Mouse (Mus musculus) kidney, embryonic 14.5 days (tissue): ENCODE measurements around the gene Ttc28. TPM values are rescaled to one million over a fixed set of nuclear protein-coding genes. Genes with fewer than 3 reads are reported as not detected.

ENCODE experiments used
- ATAC-seq: fragments of 200-750 bp; cut with Nextera tagmentation; 2 replicates; pipeline ENCODE4 v1.8.0; 2017; ENCODE audit warnings: moderate number of reproducible peaks, mild to moderate bottlenecking, moderate TSS enrichment, moderate library complexity; ENCODE audit not compliant: low FRiP score, low TSS enrichment
- H3K27ac ChIP-seq: fragments of 300-500 bp; sonication (generic); 2 replicates; pipeline ENCODE4 v1.5.1; 2014; ENCODE audit warnings: low read depth, mild to moderate bottlenecking, low read length, moderate library complexity, mixed read lengths
- H3K27me3 ChIP-seq: fragments of 300-500 bp; sonication (generic); 2 replicates; pipeline ENCODE4 v1.6.1; 2014; ENCODE audit warnings: mild to moderate bottlenecking, low read length; ENCODE audit not compliant: control insufficient read depth, insufficient read depth
- H3K36me3 ChIP-seq: fragments of 300-500 bp; sonication (generic); 2 replicates; pipeline ENCODE4 v1.6.1; 2014; ENCODE audit warnings: low read length, mixed read lengths; ENCODE audit not compliant: control insufficient read depth, insufficient read depth
- H3K4me1 ChIP-seq: fragments of 300-500 bp; sonication (generic); 2 replicates; pipeline ENCODE4 v1.6.1; 2014; ENCODE audit warnings: low read length, mixed read lengths; ENCODE audit not compliant: control insufficient read depth, insufficient read depth
- H3K4me2 ChIP-seq: fragments of 300-500 bp; sonication (generic); replicated peaks from 2 replicates; pipeline ENCODE4 v1.6.1; 2014; ENCODE audit warnings: low read depth, mild to moderate bottlenecking, low read length
- H3K4me3 ChIP-seq: fragments of 300-500 bp; sonication (generic); 2 replicates; pipeline ENCODE4 v1.5.1; 2014; ENCODE audit warnings: mild to moderate bottlenecking, low read length
- H3K9ac ChIP-seq: fragments of 300-500 bp; sonication (generic); 2 replicates; pipeline ENCODE4 v1.6.1; 2014; ENCODE audit warnings: low read depth, mild to moderate bottlenecking, low read length, moderate library complexity
- H3K9me3 ChIP-seq: fragments of 300-500 bp; sonication (generic); 2 replicates; pipeline ENCODE4 v1.6.1; 2016; ENCODE audit warnings: low read length; ENCODE audit not compliant: control insufficient read depth
- WGBS: fragments of 180-500 bp; shearing (Covaris S2); extraction: QIAGEN DNeasy Blood & Tissue Kit; methylation state at CpG from one replicate; pipeline ENCODE4 v1.1.7; 2014; 5-methylcytosine and 5-hydroxymethylcytosine counted together
- microRNA counts: library from miRNA; unstranded; fragments of <30 nt; microRNA quantifications from one replicate; lab custom pipeline; 2017
- microRNA-seq: library from miRNA; unstranded; fragments of <30 nt; microRNA quantifications from one replicate; pipeline ENCODE4, GENCODE M21; 2016
- polyA plus RNA-seq: library from polyadenylated mRNA; unstranded; fragments of >200 nt; fragmentation: Nextera tagmentation; extraction: Ambion mirVana; gene quantifications from 2 replicates; pipeline ENCODE4 v1.2.1, GENCODE M21; 2014

Ttc28 gene
- polyA plus RNA-seq, 1 experiment from 2014 or later, result 24.7 TPM

DNA sequence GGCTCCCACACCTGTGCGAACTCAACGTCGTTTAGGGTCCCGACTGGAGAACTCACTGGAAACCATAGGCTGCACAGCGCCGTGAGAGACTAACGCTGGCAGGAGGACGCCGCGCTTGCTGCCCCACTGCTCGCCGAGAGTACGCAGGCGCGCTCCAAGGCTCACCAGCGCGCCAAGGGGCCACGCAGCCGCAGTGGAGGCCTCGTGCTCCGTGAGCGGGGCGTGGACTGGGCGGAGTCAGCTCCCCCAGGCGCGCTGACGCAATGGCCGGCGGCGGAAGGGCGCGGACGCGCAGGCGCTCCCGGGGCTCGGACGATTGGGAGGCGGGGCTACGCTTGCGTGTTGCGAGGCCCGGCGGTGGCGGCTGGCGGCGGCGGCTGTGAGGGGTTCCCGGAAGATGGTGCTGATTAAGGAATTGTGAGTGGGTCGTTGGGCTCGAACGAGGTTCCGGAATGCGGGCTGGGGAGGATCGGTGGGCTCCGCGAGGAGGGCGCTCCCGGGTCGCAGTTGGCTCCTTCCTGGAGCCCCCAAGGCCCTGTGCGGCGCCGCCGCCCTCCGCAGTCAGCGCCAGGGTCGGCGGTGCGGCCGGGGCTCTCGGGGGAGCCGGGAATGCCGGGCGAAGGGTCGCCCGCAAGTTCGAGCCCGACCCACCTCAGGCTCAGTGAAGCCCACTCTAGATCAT is 451.0 kb downstream of the Ttc28 start, which contains the start of gene Pitpnb:
Gene Pitpnb (plus strand): TSS at position 347 of the 682 bp plus-strand sequence.
- ATAC-seq, result peak; percentile 99
- Histone ChIP-seq H3K27me3 (no peaks in the 10 kb centered on the region), H3K9me3 (no peaks in the 10 kb centered on the region; the same call in 1 of the 2 replicates), H3K4me1 (peaks cover 8% of the 10 kb centered on the region), H3K36me3 (peaks cover 3% of the 10 kb centered on the region; the same call in 1 of the 2 replicates), H3K4me2 (peak within 1 kb of the TSS; percentile 80), H3K27ac (peak within 1 kb of the TSS; percentile 72; the same call in 1 of the 2 replicates), H3K9ac (peak within 1 kb of the TSS; percentile 93), H3K4me3 (peak within 1 kb of the TSS; percentile 94)
- WGBS, result under 1% methylated on average over 76 of the region's 78 CpGs

DNA sequence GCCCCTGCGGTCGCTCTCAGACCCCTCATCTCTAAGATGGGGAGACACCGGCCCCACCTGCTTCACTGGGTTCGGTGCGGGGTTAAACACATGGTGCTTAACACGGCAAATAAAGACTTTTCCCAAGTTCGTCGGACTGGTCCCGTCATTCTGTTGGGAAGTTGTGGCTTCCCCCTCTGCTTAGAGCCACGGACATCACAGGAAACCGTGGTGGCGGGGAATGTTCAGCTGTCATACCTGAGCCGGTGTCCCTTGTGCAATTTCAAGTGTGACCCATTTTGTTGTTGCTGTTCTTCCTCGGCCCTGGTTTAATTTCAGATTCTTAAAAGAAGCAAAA is 451.5 kb downstream of the Ttc28 start:
- Histone ChIP-seq H3K9ac (peak overlapping the region; percentile 93), H3K4me2 (peak overlapping the region; percentile 80), H3K4me3 (peak overlapping the region; percentile 94), H3K9me3 (no peaks in the 10 kb centered on the region), H3K36me3 (peaks cover 7% of the 10 kb centered on the region; the same call in 1 of the 2 replicates), H3K27me3 (no peaks in the 10 kb centered on the region), H3K27ac (peak overlapping the region; percentile 72; the same call in 1 of the 2 replicates), H3K4me1 (peaks cover 8% of the 10 kb centered on the region)
- no peak for ATAC-seq
- under 1% methylated on average over 14 of the region's 14 CpGs for WGBS

DNA sequence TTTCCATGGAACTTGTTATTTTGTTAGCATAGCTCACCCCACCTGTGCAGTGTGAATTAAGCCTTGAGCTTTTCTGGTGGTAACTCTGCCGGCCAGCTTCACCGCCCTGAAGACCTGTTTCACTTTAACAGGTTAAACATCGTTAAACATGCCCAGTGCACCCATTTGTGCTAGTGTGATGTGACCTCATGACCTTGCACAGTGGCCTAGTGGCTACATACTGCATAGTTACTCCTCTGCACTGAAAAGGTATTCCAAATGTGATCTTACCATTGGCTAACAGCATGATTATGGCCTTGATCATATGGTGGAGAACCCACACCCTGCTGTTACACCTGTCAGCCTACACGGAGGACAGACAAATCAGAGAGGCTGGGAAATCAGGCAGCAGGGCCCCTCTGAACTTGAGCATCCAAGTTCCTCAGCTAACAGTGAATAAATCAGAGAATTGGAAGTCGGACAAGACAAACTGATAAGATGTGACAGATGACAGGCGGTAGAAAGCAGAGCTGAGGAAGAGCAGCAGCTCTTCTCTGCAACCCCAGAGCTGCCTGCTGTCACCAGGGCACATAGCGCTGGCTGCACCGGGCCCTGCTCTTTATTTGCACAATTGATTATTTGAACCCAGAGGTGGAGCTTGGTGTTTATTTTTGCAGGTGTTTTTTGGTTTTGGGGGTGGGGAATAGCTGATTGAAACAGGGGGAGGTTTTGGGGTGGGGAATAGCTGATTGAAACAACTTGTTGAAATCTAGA is 456.5 kb downstream of the Ttc28 start:
- 84% methylated on average over 8 of the region's 8 CpGs for WGBS
- ATAC-seq, result peak; percentile 49; the same call in 1 of the 2 replicates
- no peak overlapping the region for H3K4me2 ChIP-seq
- H3K27ac ChIP-seq, result no peak overlapping the region
- no peaks in the 10 kb centered on the region for H3K9me3 ChIP-seq
- H3K36me3 ChIP-seq, result peaks cover 43% of the 10 kb centered on the region
- H3K9ac ChIP-seq, result no peak overlapping the region
- H3K4me3 ChIP-seq, result no peak overlapping the region
- H3K27me3 ChIP-seq, result no peaks in the 10 kb centered on the region
- peaks cover 8% of the 10 kb centered on the region for H3K4me1 ChIP-seq

MicroRNAs within 50 kb of the gene (microRNA counts, 519-probe panel; counts per million panel counts)
- microRNA mmu-miR-701 (lab: Ali Mortazavi, UCI), result not detected

Small RNA genes within 50 kb of the gene (microRNA-seq; reads per million reads assigned to microRNA genes)
- 134 reads per million, percentile 58 among the genes with 10 or more reads in this experiment for gene Mir701

Other genes with a start within 250 kb of the Ttc28 start
- 47.4 and 61.4 TPM in 2 replicates for gene Noc4l, start 226.4 kb upstream of the Ttc28 start, polyA plus RNA-seq
- gene Ddx51, start 226.4 kb upstream of the Ttc28 start, polyA plus RNA-seq, result 23.9 and 31.1 TPM in 2 replicates
- 30.7 and 56.3 TPM in 2 replicates for gene Ep400, start 109.1 kb upstream of the Ttc28 start, polyA plus RNA-seq
- 24.5 and 25.2 TPM in 2 replicates for gene Pus1, start 99.1 kb upstream of the Ttc28 start, polyA plus RNA-seq
- gene Ulk1, start 69.7 kb upstream of the Ttc28 start, polyA plus RNA-seq, result 33.6 and 34.6 TPM in 2 replicates
- gene Hscb, start 40.0 kb upstream of the Ttc28 start, polyA plus RNA-seq, result 31.0 and 31.3 TPM in 2 replicates
- 36.2 and 37.5 TPM in 2 replicates for gene Chek2, start 39.8 kb upstream of the Ttc28 start, polyA plus RNA-seq